Comparison of ENCODE assay signal across 8 mouse cellular contexts in genomic region chr13:62919647-62920341, GRCm38 (mm10). TPM values are rescaled to one million over a fixed set of nuclear protein-coding genes. Genes with fewer than 3 reads are reported as not detected.
A peak's percentile ranks its signal among the peaks of the same experiment; 100 is the strongest.
DNase-seq lines count a peak whose midpoint lies in the region; ATAC-seq and TF ChIP-seq lines count a peak whose summit lies in the region.

No protein-coding gene starts in this region.

- intact Hi-C loops in left cerebral cortex, adult 2 months (cut with DNase I): loop anchor here (10.0 kb wide), 3 partner anchors 125 to 1115 kb away; no protein-coding TSS in a partner anchor

- peak; percentile 56 for DNase-seq in cerebellum, adult 11 months
- DNase-seq in left cerebral cortex, adult 2 months (ENCODE audit: extremely low spot score in 1 of 2, low spot score in 2 of 2): peak; percentile 80 to 84
- DNase-seq in spleen, postnatal 4 days (ENCODE audit: low spot score in 2 of 2): peak; percentile 67 to 91

- H3K27ac ChIP-seq in cortical plate, adult 2 months (ENCODE audit: insufficient read depth, low read length): no peak overlapping the region
- no peak overlapping the region for H3K27ac ChIP-seq in left cerebral cortex, adult 2 months
- H3K27ac ChIP-seq in midbrain, embryonic 15.5 days: no peak overlapping the region

- H3K9ac ChIP-seq in midbrain, embryonic 15.5 days: no peak overlapping the region

- no peaks in the 10 kb centered on the region for H3K27me3 ChIP-seq in midbrain, embryonic 15.5 days (replicated peaks)

- no peaks in the 10 kb centered on the region for H3K9me3 ChIP-seq in midbrain, embryonic 15.5 days

- no peaks in the 10 kb centered on the region for H3K4me1 ChIP-seq in cortical plate, adult 2 months (ENCODE audit: control insufficient read depth, insufficient read depth, low read length)
- H3K4me1 ChIP-seq in midbrain, embryonic 15.5 days: no peaks in the 10 kb centered on the region

- ATAC-seq in cerebellum, adult (ENCODE audit: insufficient number of reproducible peaks, low FRiP score, low TSS enrichment): no peak
- ATAC-seq in activated CD4-positive, CD25-positive, alpha-beta regulatory T cell, adult 4 months: peak; percentile 36
- peak; percentile 84 for ATAC-seq in granulocyte monocyte progenitor cell, adult 5-6 weeks (replicated peaks; ENCODE audit: poor library complexity, severe bottlenecking)
- 0 out of 2 replicates have a peak, but pooled peaks have one; percentile 27 for ATAC-seq in midbrain, embryonic 15.5 days (replicated peaks)

- H3K36me3 ChIP-seq in midbrain, embryonic 15.5 days (replicated peaks): no peaks in the 10 kb centered on the region

- no peak for TF ChIP-seq POLR2A in cortical plate, adult 2 months (IDR thresholded peaks at IDR 0.05; ENCODE audit: extremely low read depth, insufficient read depth, low read length)

- peak; percentile 79 for TF ChIP-seq CTCF in cortical plate, adult 2 months (IDR thresholded peaks at IDR 0.05; ENCODE audit: extremely low read depth, insufficient read depth, low read length)
- peak; percentile 78 for TF ChIP-seq CTCF in left cerebral cortex, adult 2 months (IDR thresholded peaks at IDR 0.05)

- H3K4me3 ChIP-seq in cortical plate, adult 2 months (ENCODE audit: insufficient read depth, low read length): no peak overlapping the region
- no peak overlapping the region for H3K4me3 ChIP-seq in left cerebral cortex, adult 2 months
- H3K4me3 ChIP-seq in midbrain, embryonic 15.5 days: no peak overlapping the region

- H3K4me2 ChIP-seq in midbrain, embryonic 15.5 days: no peak overlapping the region

- 43% methylated on average over 11 of the region's 11 CpGs for WGBS in midbrain, embryonic 15.5 days

RNA-seq across cellular contexts. Expression of gene Fbp1, which starts 31.7 kb away (rescaled TPM):
- polyA plus RNA-seq in activated CD4-positive, CD25-positive, alpha-beta regulatory T cell, adult 4 months (2017; shearing (Covaris generic)): not detected
- 0.40 and 0.69 TPM in 2 replicates for polyA plus RNA-seq in cortical plate, adult 2 months (2012; rRNA removed)
- total RNA-seq in granulocyte monocyte progenitor cell, adult 5-6 weeks (2014; fragmentation: Nextera tagmentation): 9.1 and 15.6 TPM in 2 replicates
- total RNA-seq in granulocyte monocyte progenitor cell, adult 5-6 weeks (2017): 16.6 and 19.3 TPM in 2 replicates
- total RNA-seq in left cerebral cortex, adult 2 months (2021): under 1 TPM; 0.33 to 0.59 TPM
- 0.30 and 0.61 TPM in 2 replicates for polyA plus RNA-seq in midbrain, embryonic 15.5 days (2015; fragmentation: Nextera tagmentation; extraction: Ambion mirVana)

RNA-seq across cellular contexts. Expression of gene 2010111I01Rik, which starts 44.9 kb away (rescaled TPM):
- polyA plus RNA-seq in activated CD4-positive, CD25-positive, alpha-beta regulatory T cell, adult 4 months (2017; shearing (Covaris generic)): 100 to 1,000 TPM; 210 to 226 TPM
- polyA plus RNA-seq in cortical plate, adult 2 months (2012; rRNA removed): 117 and 128 TPM in 2 replicates
- 86.8 and 97.6 TPM in 2 replicates for total RNA-seq in granulocyte monocyte progenitor cell, adult 5-6 weeks (2014; fragmentation: Nextera tagmentation)
- 61.9 and 91.1 TPM in 2 replicates for total RNA-seq in granulocyte monocyte progenitor cell, adult 5-6 weeks (2017)
- total RNA-seq in left cerebral cortex, adult 2 months (2021): 100 to 1,000 TPM; 122 to 140 TPM
- 24.0 and 29.0 TPM in 2 replicates for polyA plus RNA-seq in midbrain, embryonic 15.5 days (2015; fragmentation: Nextera tagmentation; extraction: Ambion mirVana)
